In the genomic region with DNA sequence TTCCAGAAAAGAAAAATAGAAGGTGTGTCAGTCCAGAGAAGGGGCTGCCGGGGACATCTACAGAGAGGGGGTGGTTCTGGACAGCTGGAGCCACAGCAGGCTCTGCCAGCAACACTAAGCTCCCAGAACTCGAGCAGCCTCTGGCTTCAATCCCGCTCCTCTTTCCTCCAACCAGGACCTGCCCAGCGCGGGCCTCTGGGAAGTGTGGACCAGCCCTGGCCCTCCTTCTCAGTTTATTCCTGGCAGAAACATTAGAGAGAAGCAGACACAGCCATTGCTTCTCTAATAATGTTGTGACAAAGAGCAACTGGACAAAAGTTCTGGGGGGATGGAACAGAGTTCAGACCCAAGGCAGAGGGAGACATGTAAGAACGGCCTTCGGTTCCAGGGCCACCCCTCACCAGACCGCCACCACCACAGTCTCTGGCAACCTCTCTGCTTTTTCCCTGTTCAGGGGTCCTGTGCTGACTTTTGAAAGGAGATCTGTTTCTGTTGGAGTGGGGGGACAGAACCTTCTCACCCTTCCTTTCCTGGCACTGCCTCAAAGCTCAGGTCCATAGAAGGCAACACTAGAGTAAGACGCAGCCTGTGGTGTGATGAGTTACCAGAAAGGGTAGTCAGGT, we compare ENCODE assay signal across 8 mouse cellular contexts.
A peak's percentile ranks its signal among the peaks of the same experiment; 100 is the strongest.
DNase-seq lines count a peak whose midpoint lies in the region; ATAC-seq lines count a peak whose summit lies in the region.

No protein-coding gene starts in this region.

- H3K36me3 ChIP-seq in kidney, embryonic 15.5 days: peaks cover 25% of the 10 kb centered on the region
- H3K36me3 ChIP-seq in embryonic facial prominence, embryonic 10.5 days (replicated peaks): peaks cover 10% of the 10 kb centered on the region

- ATAC-seq in kidney, embryonic 15.5 days (replicated peaks; ENCODE audit: low FRiP score): no peak

- no peak overlapping the region for H3K4me2 ChIP-seq in kidney, embryonic 15.5 days

- WGBS in kidney, embryonic 15.5 days: 79% methylated on average over 9 of the region's 9 CpGs
- 85% methylated on average over 9 of the region's 9 CpGs for WGBS in embryonic facial prominence, embryonic 10.5 days

- no peaks in the 10 kb centered on the region for H3K27me3 ChIP-seq in kidney, embryonic 15.5 days
- H3K27me3 ChIP-seq in embryonic facial prominence, embryonic 10.5 days (replicated peaks; ENCODE audit: low read depth, poor library complexity, severe bottlenecking): no peaks in the 10 kb centered on the region

- no peaks in the 10 kb centered on the region for H3K9me3 ChIP-seq in kidney, embryonic 15.5 days (replicated peaks)
- H3K9me3 ChIP-seq in embryonic facial prominence, embryonic 10.5 days: no peaks in the 10 kb centered on the region

- H3K4me3 ChIP-seq in kidney, embryonic 15.5 days (replicated peaks): no peak overlapping the region
- no peak overlapping the region for H3K4me3 ChIP-seq in embryonic facial prominence, embryonic 10.5 days

- H3K9ac ChIP-seq in kidney, embryonic 15.5 days: no peak overlapping the region

- H3K4me1 ChIP-seq in kidney, embryonic 15.5 days: 0 out of 2 replicates have a peak, but pooled peaks cover 4% of the 10 kb centered on the region
- peaks cover 45% of the 10 kb centered on the region for H3K4me1 ChIP-seq in embryonic facial prominence, embryonic 10.5 days

- no peak for DNase-seq in kidney, adult 11 months
- no peak for DNase-seq in embryonic facial prominence, embryonic 10.5 days (ENCODE audit: low spot score)
- peak; percentile 82 to 91 for DNase-seq in heart, adult 18-20 months
- peak; percentile 67 to 69 for DNase-seq in layer of hippocampus, postnatal 10 days (ENCODE audit: low spot score in 2 of 2)
- DNase-seq in right cerebral cortex, postnatal 14 days: peak; percentile 48
- no peak for DNase-seq in spleen, postnatal 4 days (ENCODE audit: low spot score in 2 of 2)
- no peak for DNase-seq in MN1 (ENCODE audit: low spot score)

- 0 out of 2 replicates have a peak overlapping the region, but pooled peaks have one; percentile 22 for H3K27ac ChIP-seq in kidney, embryonic 15.5 days
- 0 out of 2 replicates have a peak overlapping the region, but pooled peaks have one; percentile 31 for H3K27ac ChIP-seq in embryonic facial prominence, embryonic 10.5 days (replicated peaks)

Comparison
In these comparisons a context has a peak if more than half of its experiments do, and no peak if none do; other contexts are left out.
1. DNase-seq: peak in heart, adult 18-20 months (2 of 2), layer of hippocampus, postnatal 10 days (2 of 2) and right cerebral cortex, postnatal 14 days (single experiment); none in kidney, adult 11 months (single experiment), embryonic facial prominence, embryonic 10.5 days (single experiment), spleen, postnatal 4 days (0 of 2) and MN1 (single experiment).